Mouse (Mus musculus): ENCODE measurements around the gene Veph1.

DNA sequence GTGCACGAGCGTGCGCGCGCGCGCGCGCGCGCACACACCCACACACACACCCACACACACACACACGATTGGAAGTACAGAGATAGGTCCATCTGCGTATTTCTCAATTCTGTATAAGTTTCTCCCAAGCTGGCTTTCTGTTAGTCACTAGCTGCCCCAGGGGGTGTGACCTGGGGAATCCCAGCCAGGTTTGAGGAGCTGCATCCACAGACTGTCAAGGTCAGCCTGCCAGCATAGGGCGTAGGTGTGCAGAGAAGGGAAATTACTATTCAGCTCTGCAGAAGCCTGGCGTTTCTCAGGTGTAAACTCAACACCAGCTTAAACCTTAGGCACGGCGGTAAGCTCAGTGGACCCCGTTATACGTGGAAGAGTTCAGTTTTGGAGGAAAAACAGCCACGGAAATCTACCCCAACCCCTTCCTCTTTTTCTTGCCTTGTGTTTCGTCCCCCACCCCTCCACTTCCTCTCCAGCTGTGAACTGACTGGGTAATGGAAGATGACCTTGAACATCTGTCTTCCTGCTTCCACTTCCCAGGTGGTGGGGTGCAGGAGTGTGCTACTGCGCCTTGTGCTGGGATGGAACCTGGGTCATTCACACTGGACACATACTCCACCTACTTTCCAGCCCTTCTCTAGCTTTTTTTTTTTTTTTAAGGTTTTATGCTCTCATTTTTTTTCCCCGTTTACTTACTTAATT is 218.5 kb downstream of the Veph1 start:
- TF ChIP-seq CTCF (conservative IDR thresholded peaks at IDR 0.05; ENCODE audit: low read length): no peak
- no peak for TF ChIP-seq POU5F1 (IDR thresholded peaks at IDR 0.05; ENCODE audit: borderline replicate concordance, low read length)
- peak; percentile 33; the same call in 1 of the 2 replicates for TF ChIP-seq NANOG (IDR thresholded peaks at IDR 0.05; ENCODE audit: borderline replicate concordance, low read length)

Data from E14TG2a.4 (cell line).